Mouse (Mus musculus) c-Kit-positive CD71-positive TER-119-negative erythroid progenitor cells, embryonic 14.5 days (primary cell): ENCODE results near the gene Atp6v0c.

Experiments
- DNase-seq: peaks from one replicate; pipeline ENCODE4 v3.0.0-alpha.2; 2013; ENCODE audit warnings: low read depth

Gene Atp6v0c

GRCm38 (mm10) chr17:24169317-24170065 lies at the start of gene Atp6v0c:
Gene Atp6v0c, minus strand, starts transcription at chr17:24169702.
- peak; percentile 91 for DNase-seq

GRCm38 (mm10) chr17:24216836-24217235 lies 47.3 kb upstream of the Atp6v0c start:
- DNase-seq: no peak

GRCm38 (mm10) chr17:24213186-24213585 lies 43.7 kb upstream of the Atp6v0c start:
- DNase-seq: no peak

GRCm38 (mm10) chr17:24212441-24213018 lies 43.0 kb upstream of the Atp6v0c start:
- no peak for DNase-seq

GRCm38 (mm10) chr17:24211631-24212440 lies 42.3 kb upstream of the Atp6v0c start:
- DNase-seq: no peak

- no peak for DNase-seq
These were observed 41.1 kb upstream of the Atp6v0c start for GRCm38 (mm10) chr17:24210591-24210990.

- no peak for DNase-seq
These were observed 40.4 kb upstream of the Atp6v0c start for GRCm38 (mm10) chr17:24209916-24210240.

- DNase-seq: peak; percentile 85
These were observed 39.8 kb upstream of the Atp6v0c start, which contains the start of gene Ntn3 for GRCm38 (mm10) chr17:24209043-24209915. Gene Ntn3, minus strand, starts transcription at chr17:24209531.

- no peak for DNase-seq
These were observed 39.1 kb upstream of the Atp6v0c start for GRCm38 (mm10) chr17:24208641-24209042.

GRCm38 (mm10) chr17:24207768-24208640 lies 38.5 kb upstream of the Atp6v0c start:
- DNase-seq: no peak

GRCm38 (mm10) chr17:24206451-24207351 lies 37.2 kb upstream of the Atp6v0c start:
- peak; percentile 74 for DNase-seq

GRCm38 (mm10) chr17:24205908-24206361 lies 36.4 kb upstream of the Atp6v0c start:
- no peak for DNase-seq

- DNase-seq: peak; percentile 86
These were observed 35.9 kb upstream of the Atp6v0c start, which contains the start of gene Tbc1d24 for GRCm38 (mm10) chr17:24205284-24205888. Gene Tbc1d24, minus strand, starts transcription at chr17:24205562.

GRCm38 (mm10) chr17:24204846-24205245 lies 35.3 kb upstream of the Atp6v0c start:
- no peak for DNase-seq

GRCm38 (mm10) chr17:24203611-24204534 lies 34.4 kb upstream of the Atp6v0c start:
- DNase-seq: no peak

GRCm38 (mm10) chr17:24203068-24203467 lies 33.6 kb upstream of the Atp6v0c start:
- DNase-seq: peak; percentile 74

GRCm38 (mm10) chr17:24201092-24201491 lies 31.6 kb upstream of the Atp6v0c start:
- no peak for DNase-seq

GRCm38 (mm10) chr17:24199741-24200140 lies 30.2 kb upstream of the Atp6v0c start:
- DNase-seq: no peak
